In the genomic region with DNA sequence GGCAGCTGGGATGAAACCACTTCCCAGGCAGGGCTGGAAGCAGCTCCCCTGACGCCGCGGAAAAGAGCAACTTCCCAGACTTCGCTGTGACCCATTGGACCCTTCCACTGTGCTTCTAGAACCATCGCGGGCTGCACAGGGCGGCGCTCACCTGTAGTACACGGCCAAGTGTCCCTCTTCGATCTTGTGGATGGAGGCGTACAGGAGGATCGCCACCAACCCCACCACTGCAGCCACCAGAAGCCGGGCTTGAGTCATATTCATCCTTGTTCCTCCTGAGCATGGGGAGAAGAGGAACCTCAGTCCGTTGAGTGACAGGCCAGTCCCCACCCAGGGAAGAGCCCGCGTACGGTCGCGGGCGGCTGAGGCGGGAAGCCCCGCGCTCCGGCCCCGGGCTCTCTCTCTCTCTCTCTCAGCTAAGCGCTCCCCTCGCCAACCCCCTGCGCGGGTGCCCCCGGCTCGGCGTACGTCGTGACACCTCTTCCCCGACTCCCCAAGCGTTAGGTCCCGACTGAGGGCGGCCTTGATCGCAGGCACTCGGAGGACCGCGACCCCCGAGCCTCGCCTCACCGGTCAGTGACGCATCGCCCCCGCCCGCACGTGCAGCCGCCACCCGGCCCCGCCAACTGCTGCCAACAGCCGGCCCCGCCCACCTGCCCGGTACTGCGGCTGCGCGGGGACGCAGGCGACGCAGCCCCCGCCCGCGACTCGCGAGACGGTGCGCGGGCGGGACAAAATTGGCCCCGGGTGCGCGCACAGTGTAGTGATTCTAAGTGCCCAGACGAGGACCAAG, we compare ENCODE assay signal across 8 mouse cellular contexts. TPM values are rescaled to one million over a fixed set of nuclear protein-coding genes. Genes with fewer than 3 reads are reported as not detected.
DNase-seq lines count a peak whose midpoint lies in the region; ATAC-seq and TF ChIP-seq lines count a peak whose summit lies in the region.

A gene (minus strand): TSS at position 665 of the 793 bp plus-strand sequence.

- H3K9me3 ChIP-seq in embryonic facial prominence, embryonic 15.5 days (replicated peaks): no peaks in the 10 kb centered on the region
- H3K9me3 ChIP-seq in kidney, embryonic 14.5 days (ENCODE audit: control insufficient read depth, low read length): no peaks in the 10 kb centered on the region
- H3K9me3 ChIP-seq in limb, embryonic 14.5 days (ENCODE audit: control insufficient read depth, low read length): no peaks in the 10 kb centered on the region
- no peaks in the 10 kb centered on the region for H3K9me3 ChIP-seq in midbrain, embryonic 16.5 days (replicated peaks; ENCODE audit: control insufficient read depth, low read length, poor library complexity, severe bottlenecking)

- H3K36me3 ChIP-seq in embryonic facial prominence, embryonic 15.5 days: peaks cover 11% of the 10 kb centered on the region; the same call in 1 of the 2 replicates
- H3K36me3 ChIP-seq in kidney, embryonic 14.5 days (ENCODE audit: control insufficient read depth, insufficient read depth, low read length): peaks cover 6% of the 10 kb centered on the region; the same call in 1 of the 2 replicates
- H3K36me3 ChIP-seq in limb, embryonic 14.5 days (ENCODE audit: control insufficient read depth, insufficient read depth, low read length): peaks cover 11% of the 10 kb centered on the region
- no peaks in the 10 kb centered on the region for H3K36me3 ChIP-seq in midbrain, embryonic 16.5 days (ENCODE audit: control insufficient read depth, insufficient read depth, low read length)
- peaks cover 3% of the 10 kb centered on the region; the same call in 1 of the 2 replicates for H3K36me3 ChIP-seq in spleen, adult 2 months (ENCODE audit: control insufficient read depth, insufficient read depth, low read length)

- peaks cover 16% of the 10 kb centered on the region for H3K4me1 ChIP-seq in bone marrow macrophage, adult 2 months (ENCODE audit: control insufficient read depth, insufficient read depth, low read length)
- peaks cover 18% of the 10 kb centered on the region for H3K4me1 ChIP-seq in embryonic facial prominence, embryonic 15.5 days
- H3K4me1 ChIP-seq in kidney, embryonic 14.5 days (ENCODE audit: control insufficient read depth, insufficient read depth, low read length): peaks cover 6% of the 10 kb centered on the region
- peaks cover 30% of the 10 kb centered on the region for H3K4me1 ChIP-seq in limb, embryonic 14.5 days (ENCODE audit: control insufficient read depth, insufficient read depth, low read length)
- H3K4me1 ChIP-seq in midbrain, embryonic 16.5 days (ENCODE audit: control insufficient read depth, insufficient read depth, low read length): peaks cover 15% of the 10 kb centered on the region
- H3K4me1 ChIP-seq in spleen, adult 2 months (ENCODE audit: control insufficient read depth, insufficient read depth, insufficient read length): no peaks in the 10 kb centered on the region; the same call in 1 of the 2 replicates

- peak; percentile 87 to 90 for DNase-seq in B cell, adult 2 months
- DNase-seq in heart, adult 9 months (ENCODE audit: low spot score in 2 of 2): peak; percentile 87 to 88
- peak; percentile 89 for DNase-seq in limb, embryonic 14.5 days (ENCODE audit: low spot score)
- DNase-seq in spleen, adult 2 months (ENCODE audit: low read depth in 1 of 2, low spot score in 2 of 2): peak; percentile 47 to 85

- peak within 1 kb of the TSS; percentile 77 for H3K9ac ChIP-seq in embryonic facial prominence, embryonic 15.5 days
- peak within 1 kb of the TSS; percentile 64 for H3K9ac ChIP-seq in kidney, embryonic 14.5 days (ENCODE audit: low read depth, low read length)
- H3K9ac ChIP-seq in limb, embryonic 14.5 days (ENCODE audit: low read depth, low read length, severe bottlenecking): peak within 1 kb of the TSS; percentile 78
- H3K9ac ChIP-seq in midbrain, embryonic 16.5 days (ENCODE audit: low read depth, low read length): peak within 1 kb of the TSS; percentile 86

- H3K4me2 ChIP-seq in embryonic facial prominence, embryonic 15.5 days (replicated peaks): peak within 1 kb of the TSS; percentile 77
- peak within 1 kb of the TSS; percentile 86 for H3K4me2 ChIP-seq in kidney, embryonic 14.5 days (replicated peaks; ENCODE audit: low read depth, low read length)
- peak within 1 kb of the TSS; percentile 91 for H3K4me2 ChIP-seq in limb, embryonic 14.5 days (replicated peaks; ENCODE audit: low read depth, low read length, severe bottlenecking)
- peak within 1 kb of the TSS; percentile 87 for H3K4me2 ChIP-seq in midbrain, embryonic 16.5 days (ENCODE audit: low read length)

- H3K4me3 ChIP-seq in bone marrow macrophage, adult 2 months (ENCODE audit: insufficient read depth, low read length): peak within 1 kb of the TSS; percentile 71
- H3K4me3 ChIP-seq in embryonic facial prominence, embryonic 15.5 days (replicated peaks): peak within 1 kb of the TSS; percentile 78
- peak within 1 kb of the TSS; percentile 78 for H3K4me3 ChIP-seq in kidney, embryonic 14.5 days (ENCODE audit: low read length)
- peak within 1 kb of the TSS; percentile 79 for H3K4me3 ChIP-seq in limb, embryonic 14.5 days (replicated peaks; ENCODE audit: low read length)
- peak within 1 kb of the TSS; percentile 86 for H3K4me3 ChIP-seq in midbrain, embryonic 16.5 days (ENCODE audit: low read depth, low read length)
- H3K4me3 ChIP-seq in spleen, adult 2 months (ENCODE audit: extremely low read depth, insufficient read depth, insufficient read length): peak within 1 kb of the TSS; percentile 89

- H3K27me3 ChIP-seq in embryonic facial prominence, embryonic 15.5 days: no peaks in the 10 kb centered on the region
- no peaks in the 10 kb centered on the region for H3K27me3 ChIP-seq in kidney, embryonic 14.5 days (ENCODE audit: control insufficient read depth, insufficient read depth, low read length)
- no peaks in the 10 kb centered on the region for H3K27me3 ChIP-seq in limb, embryonic 14.5 days (ENCODE audit: control insufficient read depth, insufficient read depth, low read length)
- H3K27me3 ChIP-seq in midbrain, embryonic 16.5 days (ENCODE audit: control insufficient read depth, insufficient read depth, low read depth, low read length): no peaks in the 10 kb centered on the region
- no peaks in the 10 kb centered on the region for H3K27me3 ChIP-seq in spleen, adult 2 months (ENCODE audit: control insufficient read depth, insufficient read depth, low read length)

- TF ChIP-seq CTCF in bone marrow macrophage, adult 2 months (IDR thresholded peaks at IDR 0.05; ENCODE audit: low read depth, low read length): no peak
- no peak for TF ChIP-seq CTCF in spleen, adult 2 months (IDR thresholded peaks at IDR 0.05; ENCODE audit: extremely low read depth, insufficient read depth, insufficient read length, insufficient replicate concordance)

- under 1% methylated on average over 74 of the region's 75 CpGs for WGBS in embryonic facial prominence, embryonic 15.5 days
- under 1% methylated on average over 68 of the region's 75 CpGs for WGBS in kidney, embryonic 14.5 days
- under 1% methylated on average over 50 of the region's 75 CpGs for WGBS in limb, embryonic 14.5 days
- under 1% methylated on average over 73 of the region's 75 CpGs for WGBS in midbrain, embryonic 16.5 days
- 1% methylated on average over 63 of the region's 75 CpGs for WGBS in spleen, adult 2 months

- TF ChIP-seq POLR2A in bone marrow macrophage, adult 2 months (IDR thresholded peaks at IDR 0.05; ENCODE audit: borderline replicate concordance, low read depth, low read length): no peak
- TF ChIP-seq POLR2A in limb, embryonic 14.5 days (IDR thresholded peaks at IDR 0.05; ENCODE audit: borderline replicate concordance, extremely low read depth, insufficient read depth, insufficient read length): no peak
- peak; percentile 3; the same call in 1 of the 2 replicates for TF ChIP-seq POLR2A in spleen, adult 2 months (IDR thresholded peaks at IDR 0.05; ENCODE audit: low read depth, low read length)

- peak; percentile 92 for ATAC-seq in embryonic facial prominence, embryonic 15.5 days (ENCODE audit: insufficient number of reproducible peaks, low FRiP score, low TSS enrichment, low read depth)
- ATAC-seq in kidney, embryonic 14.5 days (ENCODE audit: low FRiP score, low TSS enrichment): peak; percentile 92
- ATAC-seq in limb, embryonic 14.5 days (ENCODE audit: low FRiP score, low read depth): peak; percentile 88
- peak; percentile 96 for ATAC-seq in midbrain, embryonic 16.5 days

- peak within 1 kb of the TSS; percentile 85 for H3K27ac ChIP-seq in bone marrow macrophage, adult 2 months (ENCODE audit: insufficient read depth, low read depth, low read length)
- H3K27ac ChIP-seq in embryonic facial prominence, embryonic 15.5 days (replicated peaks): peak within 1 kb of the TSS; percentile 80
- H3K27ac ChIP-seq in kidney, embryonic 14.5 days (ENCODE audit: low read depth, low read length): peak within 1 kb of the TSS; percentile 71
- peak within 1 kb of the TSS; percentile 58 for H3K27ac ChIP-seq in limb, embryonic 14.5 days (replicated peaks; ENCODE audit: low read depth, low read length)
- peak within 1 kb of the TSS; percentile 81 for H3K27ac ChIP-seq in midbrain, embryonic 16.5 days (ENCODE audit: low read length)
- peak within 1 kb of the TSS; percentile 75 for H3K27ac ChIP-seq in spleen, adult 2 months (ENCODE audit: insufficient read depth, low read length)

RNA-seq across cellular contexts. Expression of the gene that starts here (rescaled TPM):
- polyA plus RNA-seq in bone marrow macrophage, adult 2 months (2012; ENCODE audit: insufficient read depth, insufficient read length, missing spikeins): 35.1 and 37.6 TPM in 2 replicates
- polyA plus RNA-seq in embryonic facial prominence, embryonic 15.5 days (2015; fragmentation: Nextera tagmentation; extraction: Ambion mirVana): 35.9 and 39.2 TPM in 2 replicates
- polyA plus RNA-seq in kidney, embryonic 14.5 days (2014; fragmentation: Nextera tagmentation; extraction: Ambion mirVana): 29.7 and 39.0 TPM in 2 replicates
- polyA plus RNA-seq in limb, embryonic 14.5 days (2012; rRNA removed): 31.4 and 35.9 TPM in 2 replicates
- polyA plus RNA-seq in limb, embryonic 14.5 days (2014; fragmentation: Nextera tagmentation; extraction: Ambion mirVana): 32.3 and 38.0 TPM in 2 replicates
- 23.7 and 24.4 TPM in 2 replicates for polyA plus RNA-seq in midbrain, embryonic 16.5 days (2015; fragmentation: Nextera tagmentation; extraction: Ambion mirVana)
- 4.5 and 5.0 TPM in 2 replicates for polyA plus RNA-seq in spleen, adult 2 months (2012; rRNA removed)

Comparison
In these comparisons a context has a peak if more than half of its experiments do, and no peak if none do; other contexts are left out.
1. Peak in every context shown above with its lines: DNase-seq, ATAC-seq, H3K4me3 ChIP-seq and H3K27ac ChIP-seq.